Mouse (Mus musculus): ENCODE results near the gene Tmem259. TPM values are rescaled to one million over a fixed set of nuclear protein-coding genes. Genes with fewer than 3 reads are reported as not detected.

The Tmem259 gene
- polyA plus RNA-seq, 1 experiment from 2014 or later = 37.3 TPM

DNA sequence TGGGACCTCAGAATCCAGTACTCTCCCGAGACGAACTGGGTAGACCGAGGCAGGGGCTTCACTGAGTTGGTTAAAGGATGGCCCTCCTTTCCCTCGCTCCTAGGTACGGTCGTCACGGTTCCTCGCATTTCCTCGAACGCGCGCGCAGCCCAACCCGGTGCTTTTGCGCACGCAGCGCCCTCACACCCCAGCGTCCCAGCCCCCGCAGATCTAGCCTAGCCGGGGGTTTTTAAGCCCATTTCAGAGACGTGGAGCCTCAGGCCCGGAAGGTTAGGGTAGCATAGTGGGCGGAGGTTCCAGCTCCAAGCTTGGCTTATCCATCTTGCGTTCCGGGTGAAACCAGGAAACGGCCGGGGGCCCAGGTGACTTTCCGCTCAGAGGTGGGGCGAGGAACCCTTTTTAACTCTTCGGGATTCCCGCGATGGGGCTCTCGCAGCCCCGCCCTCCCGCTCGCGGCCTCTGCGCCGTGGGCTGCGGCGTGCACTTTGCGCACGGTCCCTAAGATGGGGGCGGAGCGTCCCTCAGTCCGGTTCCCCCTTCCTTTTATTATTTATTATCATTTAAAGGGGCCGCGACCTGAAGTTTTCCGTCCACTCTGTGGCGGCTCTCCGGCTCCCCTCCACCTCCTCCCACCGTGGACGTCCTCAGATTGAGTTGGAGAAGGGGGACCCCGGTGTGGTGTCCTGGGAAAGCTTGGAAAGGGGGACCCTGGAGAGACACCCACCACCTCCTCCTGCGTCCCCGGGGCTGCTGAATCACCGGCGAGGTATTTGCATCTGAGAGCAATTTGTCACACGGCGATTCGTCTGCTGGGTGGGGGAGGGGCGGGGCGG lies 57.4 kb downstream of the Tmem259 start, which contains the start of gene Arid3a:
Gene Arid3a, plus strand, starts transcription at position 553 of the 833 bp plus-strand sequence.
- H3K36me3 ChIP-seq (ENCODE audit: inconsistent target) = no peaks in the 10 kb centered on the region
- H3K27ac ChIP-seq = peak within 1 kb of the TSS; percentile 91
- under 1% methylated on average over 63 of the region's 63 CpGs for WGBS (ENCODE audit: missing documents)
- H3K4me3 ChIP-seq (ENCODE audit: inconsistent target) = peak within 1 kb of the TSS; percentile 82
- H3K79me2 ChIP-seq (ENCODE audit: inconsistent target) = peaks cover 48% of the 10 kb centered on the region

DNA sequence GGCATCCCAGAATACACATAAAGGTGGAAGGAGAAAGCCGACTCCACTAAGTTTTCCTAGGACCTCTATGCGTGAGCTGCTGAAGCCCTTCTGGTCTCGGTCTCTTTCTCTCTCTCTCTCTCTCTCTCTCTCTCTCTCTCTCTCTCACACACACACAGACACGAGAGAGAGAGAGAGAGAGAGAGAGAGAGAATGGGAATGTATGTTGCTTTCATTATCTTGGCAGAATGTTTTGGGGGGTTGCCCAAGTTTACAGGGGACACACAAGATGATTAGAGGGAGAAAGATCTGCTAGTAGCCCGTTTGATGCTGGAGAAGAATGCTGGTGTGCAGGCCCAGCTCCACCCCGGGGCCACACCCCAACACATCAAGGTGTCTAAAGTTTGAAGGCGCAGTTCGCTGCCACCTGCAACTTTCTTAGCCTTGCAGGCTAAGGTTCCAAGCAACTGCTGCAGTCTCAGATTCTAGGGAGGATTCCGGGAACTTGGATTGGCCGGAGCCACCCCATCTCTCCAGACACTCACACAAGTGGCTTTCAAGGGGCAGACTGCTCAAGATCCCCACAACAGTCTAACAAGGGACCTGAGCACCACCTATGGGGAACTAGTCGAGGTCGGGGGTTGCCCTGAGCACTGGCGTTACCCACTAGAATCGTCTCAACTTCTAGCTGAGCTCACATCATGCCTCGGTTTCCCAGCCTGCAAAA lies 58.2 kb downstream of the Tmem259 start:
- H3K36me3 ChIP-seq (ENCODE audit: inconsistent target) = no peaks in the 10 kb centered on the region
- 12% methylated on average over 11 of the region's 15 CpGs for WGBS (ENCODE audit: missing documents)

GRCm38 (mm10) chr10:79924998-79925784 lies 58.9 kb downstream of the Tmem259 start:
- peaks cover 33% of the 10 kb centered on the region for H3K79me2 ChIP-seq (ENCODE audit: inconsistent target)
- WGBS (ENCODE audit: missing documents) = 25% methylated on average over 29 of the region's 29 CpGs
- no peaks in the 10 kb centered on the region for H3K36me3 ChIP-seq (ENCODE audit: inconsistent target)
- H3K27ac ChIP-seq = no peak overlapping the region
- peak overlapping the region; percentile 82; the same call in 1 of the 2 replicates for H3K4me3 ChIP-seq (ENCODE audit: inconsistent target)

More for the DNA sequence above, 58.2 kb downstream of the Tmem259 start:
- Histone ChIP-seq H3K4me3 (ENCODE audit: inconsistent target) (peak overlapping the region; percentile 82), H3K27ac (peak overlapping the region; percentile 91), H3K79me2 (ENCODE audit: inconsistent target) (peaks cover 40% of the 10 kb centered on the region)

Other genes starting within 250 kb of the Tmem259 start
- gene Polrmt, start 237.7 kb downstream of the Tmem259 start, polyA plus RNA-seq (2018) = 11.4 to 13.9 TPM (median 11.7 TPM) in 3 replicates
- not detected in 3 replicates for gene Fgf22, start 229.3 kb downstream of the Tmem259 start, polyA plus RNA-seq (2018)
- 20.1 to 34.6 TPM (median 21.2 TPM) in 3 replicates for gene Rnf126, start 217.4 kb downstream of the Tmem259 start, polyA plus RNA-seq (2018)
- 0.12 to 0.67 TPM (median 0.47 TPM) in 3 replicates for gene Fstl3, start 207.1 kb downstream of the Tmem259 start, polyA plus RNA-seq (2018)
- not detected in 3 replicates for gene Prss57, start 193.4 kb downstream of the Tmem259 start, polyA plus RNA-seq (2018)
- gene Palm, start 190.8 kb downstream of the Tmem259 start, polyA plus RNA-seq (2018) = 1.3 to 1.9 TPM (median 1.8 TPM) in 3 replicates
- gene Misp, start 163.3 kb downstream of the Tmem259 start, polyA plus RNA-seq (2018) = 0.23 to 0.95 TPM (median 0.93 TPM) in 3 replicates
- 119 to 188 TPM (median 143 TPM) in 3 replicates for gene Ptbp1, start 129.9 kb downstream of the Tmem259 start, polyA plus RNA-seq (2018)
- 0.96 to 1.6 TPM (median 1.2 TPM) in 3 replicates for gene Prtn3, start 109.9 kb downstream of the Tmem259 start, polyA plus RNA-seq (2018)
- gene Plppr3, start 109.7 kb downstream of the Tmem259 start, polyA plus RNA-seq (2018) = 0.64 to 2.5 TPM (median 1.0 TPM) in 3 replicates
- 0.67 to 0.89 TPM in 2 of 3 replicates, not detected in the other for gene Elane, start 98.1 kb downstream of the Tmem259 start, polyA plus RNA-seq (2018)
- not detected in 3 replicates for gene Cfd, start 93.5 kb downstream of the Tmem259 start, polyA plus RNA-seq (2018)
- gene Med16, start 75.4 kb downstream of the Tmem259 start, polyA plus RNA-seq (2018) = 10.6 to 18.8 TPM (median 16.5 TPM) in 3 replicates
- gene Gm26602, start 73.5 kb downstream of the Tmem259 start, polyA plus RNA-seq (2018) = 5.7 TPM in 1 of 3 replicates, not detected in the others
- 0.27 to 0.89 TPM (median 0.30 TPM) in 3 replicates for gene Kiss1r, start 67.4 kb downstream of the Tmem259 start, polyA plus RNA-seq (2018)
- 41.6 to 61.5 TPM (median 54.4 TPM) in 3 replicates for gene R3hdm4, start 63.1 kb downstream of the Tmem259 start, polyA plus RNA-seq (2018)
- 13.8 to 37.4 TPM (median 29.1 TPM) in 3 replicates for gene Arid3a, start 57.3 kb downstream of the Tmem259 start, polyA plus RNA-seq (2018)
- 11.4 to 31.4 TPM (median 18.8 TPM) in 3 replicates for gene Wdr18, start 24.2 kb downstream of the Tmem259 start, polyA plus RNA-seq (2018)
- gene Grin3b, start 13.6 kb downstream of the Tmem259 start, polyA plus RNA-seq (2018) = not detected in 3 replicates
- gene Cnn2, start 4.3 kb upstream of the Tmem259 start, polyA plus RNA-seq (2018) = 4.0 to 9.8 TPM (median 4.7 TPM) in 3 replicates
- gene Abca7, start 12.2 kb upstream of the Tmem259 start, polyA plus RNA-seq (2018) = 3.3 to 10.6 TPM (median 4.0 TPM) in 3 replicates
- 56.2 to 124 TPM (median 74.2 TPM) in 3 replicates for gene Arhgap45, start 32.3 kb upstream of the Tmem259 start, polyA plus RNA-seq (2018)
- gene Polr2e, start 55.5 kb upstream of the Tmem259 start, polyA plus RNA-seq (2018) = 51.6 to 65.8 TPM (median 54.3 TPM) in 3 replicates
- gene Gpx4, start 62.8 kb upstream of the Tmem259 start, polyA plus RNA-seq (2018) = 427 to 512 TPM (median 481 TPM) in 3 replicates
- gene Sbno2, start 121.2 kb upstream of the Tmem259 start, polyA plus RNA-seq (2018) = 23.7 to 43.6 TPM (median 42.5 TPM) in 3 replicates
- 72.6 to 106 TPM (median 79.6 TPM) in 3 replicates for gene Stk11, start 131.5 kb upstream of the Tmem259 start, polyA plus RNA-seq (2018)
- 68.4 to 213 TPM (median 169 TPM) in 3 replicates for gene Atp5d, start 154.3 kb upstream of the Tmem259 start, polyA plus RNA-seq (2018)
- 1.9 to 3.0 TPM (median 2.4 TPM) in 3 replicates for gene Cbarp, start 156.5 kb upstream of the Tmem259 start, polyA plus RNA-seq (2018)
- gene Midn, start 163.9 kb upstream of the Tmem259 start, polyA plus RNA-seq (2018) = 16.3 to 36.3 TPM (median 20.3 TPM) in 3 replicates
- 17.6 to 31.0 TPM (median 19.0 TPM) in 3 replicates for gene Cirbp, start 181.7 kb upstream of the Tmem259 start, polyA plus RNA-seq (2018)
- gene 1600002K03Rik, start 188.6 kb upstream of the Tmem259 start, polyA plus RNA-seq (2018) = 4.4 to 19.3 TPM (median 13.3 TPM) in 3 replicates
- gene Efna2, start 195.2 kb upstream of the Tmem259 start, polyA plus RNA-seq (2018) = 0.11 to 0.29 TPM (median 0.26 TPM) in 3 replicates
- 5.1 to 14.8 TPM (median 7.6 TPM) in 3 replicates for gene Mum1, start 242.1 kb upstream of the Tmem259 start, polyA plus RNA-seq (2018)